Mouse (Mus musculus): ENCODE results near the gene Nat9.

The Nat9 gene

GRCm38 (mm10) chr11:115153088-115153487, 34.6 kb downstream of the Nat9 start:
- DNase-seq (ENCODE audit: low spot score), result no peak

DNA sequence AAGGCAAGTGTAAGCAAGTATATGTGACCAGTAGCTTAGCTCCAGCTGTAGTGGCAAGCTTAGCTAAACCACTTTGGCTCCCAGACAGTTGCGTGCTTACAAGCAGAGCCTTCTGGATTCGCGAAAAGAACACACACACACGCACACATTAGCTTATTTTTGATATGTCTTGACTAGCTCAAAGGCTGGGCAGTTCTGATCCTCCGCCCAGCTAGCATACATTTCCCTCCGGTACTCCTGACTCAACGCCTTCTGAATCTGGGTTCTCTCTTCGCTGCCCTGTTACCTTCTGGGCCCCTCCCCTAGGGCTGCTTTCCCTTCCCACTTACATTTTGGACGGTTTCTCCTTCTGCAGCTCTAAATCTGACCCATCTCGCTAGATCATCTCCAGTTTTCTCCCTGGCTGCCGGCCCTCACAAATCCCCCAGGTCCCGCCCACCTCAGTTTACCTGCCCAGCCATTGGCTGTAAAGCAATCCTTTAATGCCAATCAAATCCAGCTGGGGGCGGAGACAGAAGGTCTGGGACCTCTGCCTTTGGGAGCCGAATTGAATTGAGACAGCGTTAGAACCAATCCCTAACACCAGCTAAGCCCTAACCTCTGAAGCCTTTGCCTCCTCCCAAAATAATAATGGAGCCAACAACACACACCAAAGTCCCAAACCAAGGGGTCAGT, 35.8 kb downstream of the Nat9 start:
- DNase-seq (ENCODE audit: low spot score), result no peak

GRCm38 (mm10) chr11:115150741-115151254, 36.9 kb downstream of the Nat9 start:
- DNase-seq (ENCODE audit: low spot score), result no peak

DNA sequence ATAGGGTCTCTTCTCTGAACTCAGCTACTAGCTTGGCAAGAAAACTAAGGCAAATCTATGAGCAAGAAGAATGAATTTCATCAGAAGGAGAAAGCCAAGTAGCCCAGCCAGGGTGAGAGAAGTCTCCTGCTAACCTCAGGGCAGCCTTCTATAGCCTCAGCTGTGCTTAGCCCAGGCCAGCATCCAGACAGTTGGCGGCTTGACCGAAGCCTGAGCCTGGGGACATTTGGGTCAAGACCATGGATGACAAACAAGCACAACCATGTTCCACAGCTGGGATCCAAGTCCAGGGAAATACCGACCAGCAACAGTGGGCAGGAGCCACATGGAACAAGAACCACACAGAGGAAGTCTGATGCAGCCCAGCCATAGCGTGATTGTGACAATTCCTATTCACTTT, 39.8 kb downstream of the Nat9 start:
- no peak for DNase-seq (ENCODE audit: low spot score)

- DNase-seq (ENCODE audit: low spot score), result no peak
Observed at GRCm38 (mm10) chr11:115141970-115142369, 45.7 kb downstream of the Nat9 start.

DNA sequence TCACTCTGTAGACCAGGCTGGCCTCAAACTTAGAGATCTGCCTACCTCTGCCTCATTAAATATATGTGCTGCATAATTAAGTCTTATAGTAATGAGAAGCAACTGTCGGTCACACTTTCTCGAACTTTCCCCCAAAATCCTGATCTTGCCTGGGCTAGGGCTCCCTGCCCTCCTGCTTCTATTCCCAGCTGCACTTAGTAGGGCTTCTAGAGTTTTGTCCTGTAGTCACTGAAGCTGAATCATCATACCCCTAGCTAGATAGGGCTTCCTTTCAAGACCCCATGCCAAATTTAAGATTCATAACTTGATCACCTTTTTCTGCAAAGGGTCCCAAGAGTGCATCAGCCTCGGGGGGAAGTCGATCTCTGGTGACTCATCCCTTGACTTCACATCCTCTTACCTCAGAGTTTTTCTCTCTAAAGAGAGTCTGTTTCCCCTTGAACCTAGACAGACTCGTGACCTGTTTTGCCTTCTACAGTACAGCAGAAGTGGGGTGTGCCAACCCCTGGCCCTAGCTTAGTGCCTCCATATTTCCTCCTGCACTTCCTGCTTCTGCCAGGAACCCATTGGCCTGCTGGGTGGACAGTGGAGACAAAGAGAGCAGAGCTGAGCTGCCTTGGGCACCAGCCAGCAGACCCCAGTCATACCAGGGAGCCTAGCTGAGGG, 48.9 kb downstream of the Nat9 start:
- DNase-seq (ENCODE audit: low spot score), result no peak

DNA sequence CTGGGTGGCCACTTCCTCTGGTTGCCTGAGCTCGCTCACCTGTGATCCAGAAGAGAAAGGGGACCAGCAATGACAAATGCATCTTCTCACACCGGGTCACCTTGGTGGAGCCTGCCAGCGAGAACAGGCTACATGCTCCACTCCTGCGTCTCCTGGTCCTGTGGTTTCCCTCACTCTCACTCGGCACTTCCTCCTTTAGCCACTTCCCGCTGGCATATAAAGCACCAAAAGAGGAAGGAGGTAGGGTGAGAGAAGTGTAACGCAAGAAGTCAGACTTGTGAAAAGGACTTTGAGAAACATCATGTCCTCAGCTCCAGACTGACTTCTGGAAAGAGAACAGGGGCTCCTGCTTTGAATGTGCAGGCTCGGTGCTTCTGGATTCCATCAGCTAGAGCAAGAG, 53.9 kb downstream of the Nat9 start, which contains the start of gene Cd300lf:
Gene Cd300lf, minus strand, starts transcription at position 193 of the 400 bp plus-strand sequence.
- DNase-seq (ENCODE audit: low spot score), result no peak

All from urinary bladder, postnatal 10 days (tissue).